Mouse (Mus musculus) limb, embryonic 14.5 days (tissue): ENCODE data around the gene Slc6a3. TPM values are rescaled to one million over a fixed set of nuclear protein-coding genes. Genes with fewer than 3 reads are reported as not detected.
A peak's percentile ranks its signal among the peaks of the same experiment; 100 is the strongest.

Experiments
- ATAC-seq: fragments of 200-750 bp; cut with Nextera tagmentation; 2 replicates; pipeline ENCODE4 v1.8.0; 2017; ENCODE audit warnings: low read depth, moderate number of reproducible peaks, moderate TSS enrichment; ENCODE audit not compliant: low FRiP score
- DNase-seq: peaks from one replicate; pipeline ENCODE4 v3.0.0-alpha.2; 2015; ENCODE audit warnings: low spot score
- H3K27ac ChIP-seq: fragments of 300-500 bp; sonication (generic); replicated peaks from 2 replicates; pipeline ENCODE4 v1.5.1; 2014; ENCODE audit warnings: low read depth, mild to moderate bottlenecking, low read length, moderate library complexity, mixed read lengths
- H3K27me3 ChIP-seq: fragments of 300-500 bp; sonication (generic); 2 replicates; pipeline ENCODE4 v1.6.1; 2014; ENCODE audit warnings: low read length, mixed read lengths; ENCODE audit not compliant: control insufficient read depth, insufficient read depth
- H3K36me3 ChIP-seq: fragments of 300-500 bp; sonication (generic); 2 replicates; pipeline ENCODE4 v1.6.1; 2014; ENCODE audit warnings: mild to moderate bottlenecking, low read length, moderate library complexity, mixed read lengths; ENCODE audit not compliant: control insufficient read depth, insufficient read depth
- H3K4me1 ChIP-seq: fragments of 300-500 bp; sonication (generic); 2 replicates; pipeline ENCODE4 v1.6.1; 2014; ENCODE audit warnings: antibody characterized with exemption, low read length, mixed read lengths; ENCODE audit not compliant: control insufficient read depth, insufficient read depth
- H3K4me2 ChIP-seq: fragments of 300-500 bp; sonication (generic); replicated peaks from 2 replicates; pipeline ENCODE4 v1.6.1; 2014; ENCODE audit warnings: low read depth, mild to moderate bottlenecking, low read length, moderate library complexity; ENCODE audit not compliant: severe bottlenecking
- H3K4me3 ChIP-seq: fragments of 300-500 bp; sonication (generic); replicated peaks from 2 replicates; pipeline ENCODE4 v1.5.1; 2014; ENCODE audit warnings: low read length
- H3K9ac ChIP-seq: fragments of 300-500 bp; sonication (generic); 2 replicates; pipeline ENCODE4 v1.6.1; 2014; ENCODE audit warnings: mild to moderate bottlenecking, low read depth, low read length, moderate library complexity; ENCODE audit not compliant: severe bottlenecking
- H3K9me3 ChIP-seq: fragments of 300-500 bp; sonication (generic); 2 replicates; pipeline ENCODE4 v1.6.1; 2016; ENCODE audit warnings: low read length; ENCODE audit not compliant: control insufficient read depth
- POLR2A ChIP-seq: fragments of 200-500 bp; IDR thresholded peaks from 2 replicates; pipeline ENCODE4 v1.8.0; 2012; ENCODE audit warnings: inconsistent platforms, mild to moderate bottlenecking, moderate library complexity, borderline replicate concordance; ENCODE audit not compliant: insufficient read depth, insufficient read length; ENCODE audit errors: extremely low read depth
- WGBS: fragments of 180-500 bp; shearing (Covaris S2); extraction: QIAGEN DNeasy Blood & Tissue Kit; methylation state at CpG from one replicate; pipeline ENCODE4 v1.1.7; 2014; 5-methylcytosine and 5-hydroxymethylcytosine counted together
- polyA plus RNA-seq, 2 experiments: library from polyadenylated mRNA; depleted of rRNA in 1 of 2; stranded (reverse) in 1 of 2; unstranded in 1 of 2; fragments of >200 nt; fragmentation: Nextera tagmentation in 1 of 2; extraction: Ambion mirVana in 1 of 2; gene quantifications; 2 replicates each; pipeline versions ENCODE4 v1.2.1 to v1.2.3; 2012 to 2014

Slc6a3 gene
- polyA plus RNA-seq (2012; rRNA removed) (0.06 and 0.17 TPM in 2 replicates), polyA plus RNA-seq (2014; fragmentation: Nextera tagmentation; extraction: Ambion mirVana) (0.14 TPM in 1 of 2 replicates, not detected in the other)

DNA sequence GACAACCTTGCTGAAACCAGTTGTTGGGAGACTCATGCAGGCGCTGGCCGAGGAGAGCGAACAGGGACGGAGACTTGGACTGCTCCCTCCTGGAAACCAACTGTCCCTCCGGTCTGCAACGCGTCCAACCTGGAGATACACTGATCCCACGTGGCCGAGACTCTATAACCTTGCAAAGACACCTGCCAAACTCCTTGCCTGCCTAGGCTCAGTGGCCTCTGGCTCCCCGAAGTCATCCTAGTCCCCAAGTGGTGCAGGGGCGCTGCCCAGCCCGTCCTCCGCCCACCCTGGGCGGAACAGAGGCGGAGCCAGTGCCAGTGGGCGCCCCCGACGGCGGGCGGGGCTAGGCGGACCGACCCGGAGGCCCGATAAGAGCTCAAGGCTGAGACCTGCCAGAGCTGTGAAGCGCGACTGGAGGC is at the start of gene Slc6a3:
Slc6a3 (plus strand) TSS at position 345 of the 419 bp plus-strand sequence.
- DNase-seq = peak; percentile 10
- Histone ChIP-seq H3K4me1 (peaks cover 5% of the 10 kb centered on the region), H3K36me3 (no peaks in the 10 kb centered on the region), H3K4me3 (peak within 1 kb of the TSS; percentile 42), H3K27me3 (peaks cover 28% of the 10 kb centered on the region), H3K27ac (no peak within 1 kb of the TSS), H3K9ac (peak within 1 kb of the TSS; percentile 46), H3K9me3 (no peaks in the 10 kb centered on the region), H3K4me2 (peak within 1 kb of the TSS; percentile 82)
- no peak for TF ChIP-seq POLR2A
- peak; percentile 73 for ATAC-seq
- WGBS = under 1% methylated on average over 26 of the region's 26 CpGs

DNA sequence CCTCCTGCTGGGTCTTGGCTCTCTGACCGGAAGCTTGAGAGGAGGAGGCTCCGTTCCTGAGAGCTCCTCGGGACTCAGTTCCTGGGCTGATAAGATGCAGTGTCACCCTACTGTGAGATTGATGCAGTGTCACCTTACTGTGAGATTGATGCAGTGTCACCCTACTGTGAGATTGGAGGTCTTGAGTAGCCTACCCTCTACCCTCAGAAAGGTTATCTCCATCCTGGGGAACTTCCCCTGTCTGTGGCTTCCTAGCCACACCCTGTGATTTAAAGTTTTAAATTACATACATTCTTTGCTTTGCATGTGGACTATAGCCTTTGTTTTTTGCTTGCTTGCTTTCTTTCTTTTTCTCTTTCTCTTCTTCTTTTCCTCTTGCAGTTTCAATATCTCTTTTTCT is 48.4 kb upstream of the Slc6a3 start:
- no peak for DNase-seq
- Histone ChIP-seq H3K27me3 (no peaks in the 10 kb centered on the region), H3K4me2 (no peak overlapping the region), H3K27ac (no peak overlapping the region), H3K4me3 (no peak overlapping the region), H3K4me1 (no peaks in the 10 kb centered on the region), H3K9me3 (peaks cover 3% of the 10 kb centered on the region; the same call in 1 of the 2 replicates), H3K36me3 (peaks cover 60% of the 10 kb centered on the region), H3K9ac (no peak overlapping the region)
- no peak for ATAC-seq
- WGBS = 49% methylated on average over 3 of the region's 3 CpGs
- no peak for TF ChIP-seq POLR2A

DNA sequence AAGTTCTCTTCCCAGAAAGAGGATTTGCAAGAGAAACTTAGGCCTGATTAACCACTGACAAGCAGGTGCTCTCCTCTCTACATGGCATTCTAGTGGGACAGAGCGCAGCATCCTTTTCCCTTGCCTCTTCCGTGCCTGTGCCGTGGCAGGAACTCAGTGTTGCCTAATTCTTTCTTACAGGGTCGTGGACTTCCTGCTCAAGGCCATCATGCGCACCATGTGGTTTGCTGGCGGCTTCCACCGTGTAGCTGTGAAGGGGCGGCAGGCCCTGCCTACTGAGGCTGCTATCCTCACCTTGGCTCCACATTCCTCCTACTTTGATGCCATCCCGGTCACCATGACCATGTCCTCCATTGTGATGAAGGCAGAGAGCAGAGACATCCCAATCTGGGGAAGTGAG is 47.8 kb upstream of the Slc6a3 start:
- Histone ChIP-seq H3K4me3 (no peak overlapping the region), H3K36me3 (peaks cover 60% of the 10 kb centered on the region), H3K4me1 (no peaks in the 10 kb centered on the region), H3K4me2 (no peak overlapping the region), H3K27ac (no peak overlapping the region), H3K27me3 (no peaks in the 10 kb centered on the region), H3K9me3 (peaks cover 3% of the 10 kb centered on the region; the same call in 1 of the 2 replicates), H3K9ac (no peak overlapping the region)
- DNase-seq (no peak), ATAC-seq (no peak)
- no peak for TF ChIP-seq POLR2A
- 81% methylated on average over 9 of the region's 9 CpGs for WGBS

DNA sequence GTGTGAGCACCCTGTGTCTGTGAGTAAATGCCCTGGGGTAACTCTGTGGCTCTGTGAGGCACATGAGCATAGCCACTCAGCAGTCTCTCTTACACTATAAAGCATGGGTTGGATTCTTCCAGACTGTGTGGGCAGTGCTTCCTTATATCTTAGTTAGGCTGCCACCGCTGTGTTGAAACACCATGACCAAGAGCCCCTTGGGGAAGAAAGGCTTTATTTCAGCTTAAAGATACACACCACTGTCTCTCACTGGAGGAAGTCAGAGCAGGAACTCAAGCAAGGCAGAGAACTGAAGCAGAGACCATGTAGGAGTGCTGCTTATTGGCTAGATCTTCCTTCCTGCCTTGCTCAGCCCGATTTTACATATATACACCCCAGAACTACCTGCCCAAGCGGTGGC is 46.6 kb upstream of the Slc6a3 start:
- no peak for TF ChIP-seq POLR2A
- Histone ChIP-seq H3K36me3 (peaks cover 61% of the 10 kb centered on the region), H3K4me3 (no peak overlapping the region), H3K4me2 (no peak overlapping the region), H3K9me3 (peaks cover 3% of the 10 kb centered on the region; the same call in 1 of the 2 replicates), H3K9ac (no peak overlapping the region), H3K27ac (no peak overlapping the region), H3K4me1 (no peaks in the 10 kb centered on the region), H3K27me3 (no peaks in the 10 kb centered on the region)
- DNase-seq (no peak), ATAC-seq (no peak)
- WGBS = 90% methylated on average over 3 of the region's 3 CpGs

DNA sequence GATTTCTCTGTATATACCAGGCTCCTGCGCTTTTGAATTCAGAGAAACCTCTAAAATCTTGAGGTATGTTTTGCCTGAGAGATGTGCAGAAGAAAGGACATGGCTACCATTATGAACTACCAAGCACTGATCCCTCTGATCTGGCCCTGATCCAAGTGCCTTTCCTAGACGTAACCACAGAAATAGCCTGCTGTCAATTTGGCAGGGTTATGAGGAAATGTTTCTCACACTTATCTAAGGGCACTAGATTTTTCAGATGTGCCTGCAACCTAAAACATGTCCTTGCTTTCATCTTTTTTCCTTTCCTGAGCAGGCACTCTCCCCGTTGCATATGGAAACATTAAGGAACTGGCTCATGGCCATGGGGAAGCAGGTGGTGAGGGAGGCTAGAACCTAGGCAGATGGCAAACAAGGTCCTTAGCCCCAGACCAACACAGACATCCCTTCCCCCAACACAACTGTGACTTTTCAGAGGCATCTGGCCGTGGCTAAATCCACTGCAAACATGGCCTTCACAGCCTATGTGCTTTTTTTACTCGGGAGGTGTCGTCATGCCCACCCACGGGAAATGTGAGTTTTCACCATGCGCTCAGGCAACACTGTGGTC is 45.9 kb upstream of the Slc6a3 start:
- TF ChIP-seq POLR2A = no peak
- Histone ChIP-seq H3K4me3 (no peak overlapping the region), H3K27ac (no peak overlapping the region), H3K4me1 (no peaks in the 10 kb centered on the region), H3K4me2 (no peak overlapping the region), H3K9me3 (peaks cover 3% of the 10 kb centered on the region; the same call in 1 of the 2 replicates), H3K27me3 (no peaks in the 10 kb centered on the region), H3K36me3 (peaks cover 63% of the 10 kb centered on the region), H3K9ac (no peak overlapping the region)
- 78% methylated on average over 8 of the region's 8 CpGs for WGBS
- no peak for DNase-seq
- no peak for ATAC-seq
